Mouse (Mus musculus): Measurements from ENCODE around the gene Krtap5-5. TPM values are rescaled to one million over a fixed set of nuclear protein-coding genes. Genes with fewer than 3 reads are reported as not detected.

The Krtap5-5 gene
- total and polyA plus RNA-seq, 3 experiments = not detected

GRCm38 (mm10) chr7:142188156-142188555 is 41.6 kb downstream of the Krtap5-5 start:
- in situ Hi-C loops (cut with MboI; ENCODE audit: low pct_ligation_motif_present, low pct_unique_long_range_greater_than_20kb, low sequenced_read_pairs) = no loop called here

GRCm38 (mm10) chr7:142181021-142181420 is 48.8 kb downstream of the Krtap5-5 start:
- dilution Hi-C loops (cut with MboI; ENCODE audit: extremely low pct_ligation_motif_present, extremely low pct_unique_long_range_greater_than_20kb, low sequenced_read_pairs) = no loop called here
- no peaks in the 10 kb centered on the region for H3K36me3 ChIP-seq (replicated peaks in 1 of 2; ENCODE audit: control insufficient read depth in 1 of 2, insufficient read depth in 1 of 2, low read length in 1 of 2)
- H3K79me2 ChIP-seq (replicated peaks; ENCODE audit: control insufficient read depth, extremely low read depth, insufficient read depth, poor library complexity, severe bottlenecking) = no peaks in the 10 kb centered on the region
- H3K27me3 ChIP-seq (replicated peaks) = peaks cover 72% of the 10 kb centered on the region
- H3K4me2 ChIP-seq (ENCODE audit: insufficient read depth, low read depth, poor library complexity, severe bottlenecking) = no peak overlapping the region
- no peak overlapping the region for H3K9ac ChIP-seq (ENCODE audit: insufficient read depth, low read depth)
- DNase-seq (ENCODE audit: extremely low read depth) = no peak
- in situ Hi-C loops (cut with MboI; ENCODE audit: low pct_ligation_motif_present, low pct_unique_long_range_greater_than_20kb, low sequenced_read_pairs) = no loop called here
- no peak overlapping the region for H3K27ac ChIP-seq (ENCODE audit: insufficient read depth, low read depth)
- no peak overlapping the region for H3K4me3 ChIP-seq (replicated peaks in 1 of 3; ENCODE audit: low read depth in 2 of 3, low read length in 2 of 3, poor library complexity in 1 of 3)
- no peaks in the 10 kb centered on the region for H3K9me3 ChIP-seq (replicated peaks; ENCODE audit: low read length)
- TF ChIP-seq RCOR1 (conservative IDR thresholded peaks at IDR 0.05; ENCODE audit: low read depth, low read length) = no peak
- H3K4me1 ChIP-seq (ENCODE audit: control insufficient read depth in 1 of 2, insufficient read depth in 2 of 2) = no peaks in the 10 kb centered on the region

More at GRCm38 (mm10) chr7:142188156-142188555, 41.6 kb downstream of the Krtap5-5 start:
- H3K4me1 ChIP-seq (ENCODE audit: control insufficient read depth in 1 of 2, insufficient read depth in 2 of 2) = no peaks in the 10 kb centered on the region
- H3K27me3 ChIP-seq (replicated peaks) = peaks cover 61% of the 10 kb centered on the region
- H3K4me2 ChIP-seq (ENCODE audit: insufficient read depth, low read depth, poor library complexity, severe bottlenecking) = no peak overlapping the region
- H3K9me3 ChIP-seq (replicated peaks; ENCODE audit: low read length) = peaks cover 2% of the 10 kb centered on the region
- no peak overlapping the region for H3K27ac ChIP-seq (ENCODE audit: insufficient read depth, low read depth)
- no peaks in the 10 kb centered on the region for H3K36me3 ChIP-seq (replicated peaks in 1 of 2; ENCODE audit: control insufficient read depth in 1 of 2, insufficient read depth in 1 of 2, low read length in 1 of 2)
- no peak overlapping the region for H3K4me3 ChIP-seq (replicated peaks in 1 of 3; ENCODE audit: low read depth in 2 of 3, low read length in 2 of 3, poor library complexity in 1 of 3)
- no peaks in the 10 kb centered on the region for H3K79me2 ChIP-seq (replicated peaks; ENCODE audit: control insufficient read depth, extremely low read depth, insufficient read depth, poor library complexity, severe bottlenecking)
- DNase-seq (ENCODE audit: extremely low read depth) = no peak
- no peak for TF ChIP-seq TCF12 (IDR thresholded peaks at IDR 0.05; ENCODE audit: low read depth, low read length)
- TF ChIP-seq KAT2A (IDR thresholded peaks at IDR 0.05; ENCODE audit: insufficient replicate concordance, low read length) = no peak
- no peak for TF ChIP-seq MAX (IDR thresholded peaks at IDR 0.05; ENCODE audit: low read length)
- no peak for TF ChIP-seq CTCF (conservative IDR thresholded peaks at IDR 0.05 in 1 of 2, IDR thresholded peaks at IDR 0.05 in 1 of 2; ENCODE audit: low read depth in 2 of 2, low read length in 2 of 2)
- no peak for TF ChIP-seq NRF1 (IDR thresholded peaks at IDR 0.05; ENCODE audit: low read depth, low read length)
- no peak for TF ChIP-seq ZMIZ1 (IDR thresholded peaks at IDR 0.05; ENCODE audit: low read depth, low read length)
- no peak for TF ChIP-seq BHLHE40 (IDR thresholded peaks at IDR 0.05; ENCODE audit: low read depth, low read length)
- no peak for TF ChIP-seq USF1 (IDR thresholded peaks at IDR 0.05; ENCODE audit: low read depth, low read length)
- TF ChIP-seq HCFC1 (IDR thresholded peaks at IDR 0.05; ENCODE audit: low read depth, low read length) = no peak
- no peak for TF ChIP-seq NELFE (IDR thresholded peaks at IDR 0.05; ENCODE audit: low read depth, low read length)
- no peak for TF ChIP-seq SMC3 (IDR thresholded peaks at IDR 0.05; ENCODE audit: low read depth, low read length)
- no peak overlapping the region for H3K9ac ChIP-seq (ENCODE audit: insufficient read depth, low read depth)
- dilution Hi-C loops (cut with MboI; ENCODE audit: extremely low pct_ligation_motif_present, extremely low pct_unique_long_range_greater_than_20kb, low sequenced_read_pairs) = no loop called here

Other genes with a start within 250 kb of the Krtap5-5 start
Only the 20 nearest of the 22 such genes appear.
- gene Mob2, start 168.9 kb downstream of the Krtap5-5 start, total RNA-seq (2012; rRNA removed) = 22.4 and 25.9 TPM in 2 replicates
- 30.5 and 33.2 TPM in 2 replicates for gene Mob2, start 168.9 kb downstream of the Krtap5-5 start, total RNA-seq (2014; rRNA removed)
- gene Mob2, start 168.9 kb downstream of the Krtap5-5 start, polyA plus RNA-seq (2012; ENCODE audit: insufficient read length, low read depth) = 26.3 and 27.3 TPM in 2 replicates
- gene Dusp8, start 134.1 kb downstream of the Krtap5-5 start, total RNA-seq (2012; rRNA removed) = 1.2 and 1.5 TPM in 2 replicates
- 0.07 and 0.17 TPM in 2 replicates for gene Dusp8, start 134.1 kb downstream of the Krtap5-5 start, total RNA-seq (2014; rRNA removed)
- gene Dusp8, start 134.1 kb downstream of the Krtap5-5 start, polyA plus RNA-seq (2012; ENCODE audit: insufficient read length, low read depth) = 0.11 and 0.14 TPM in 2 replicates
- not detected in 2 replicates for gene Gm45618, start 109.2 kb downstream of the Krtap5-5 start, total RNA-seq (2012; rRNA removed)
- not detected in 2 replicates for gene Gm45618, start 109.2 kb downstream of the Krtap5-5 start, total RNA-seq (2014; rRNA removed)
- not detected in 2 replicates for gene Gm45618, start 109.2 kb downstream of the Krtap5-5 start, polyA plus RNA-seq (2012; ENCODE audit: insufficient read length, low read depth)
- gene Gm39115, start 93.9 kb downstream of the Krtap5-5 start, total RNA-seq (2012; rRNA removed) = not detected in 2 replicates
- not detected in 2 replicates for gene Gm39115, start 93.9 kb downstream of the Krtap5-5 start, total RNA-seq (2014; rRNA removed)
- not detected in 2 replicates for gene Gm39115, start 93.9 kb downstream of the Krtap5-5 start, polyA plus RNA-seq (2012; ENCODE audit: insufficient read length, low read depth)
- not detected in 2 replicates for gene Gm45337, start 85.4 kb downstream of the Krtap5-5 start, total RNA-seq (2012; rRNA removed)
- not detected in 2 replicates for gene Gm45337, start 85.4 kb downstream of the Krtap5-5 start, total RNA-seq (2014; rRNA removed)
- gene Gm45337, start 85.4 kb downstream of the Krtap5-5 start, polyA plus RNA-seq (2012; ENCODE audit: insufficient read length, low read depth) = not detected in 2 replicates
- gene Gm29735, start 72.9 kb downstream of the Krtap5-5 start, total RNA-seq (2012; rRNA removed) = not detected in 2 replicates
- gene Gm29735, start 72.9 kb downstream of the Krtap5-5 start, total RNA-seq (2014; rRNA removed) = not detected in 2 replicates
- not detected in 2 replicates for gene Gm29735, start 72.9 kb downstream of the Krtap5-5 start, polyA plus RNA-seq (2012; ENCODE audit: insufficient read length, low read depth)
- not detected in 2 replicates for gene Gm4553, start 64.2 kb downstream of the Krtap5-5 start, total RNA-seq (2012; rRNA removed)
- gene Gm4553, start 64.2 kb downstream of the Krtap5-5 start, total RNA-seq (2014; rRNA removed) = not detected in 2 replicates
- gene Gm4553, start 64.2 kb downstream of the Krtap5-5 start, polyA plus RNA-seq (2012; ENCODE audit: insufficient read length, low read depth) = not detected in 2 replicates
- gene Krtap5-2, start 54.0 kb downstream of the Krtap5-5 start, total RNA-seq (2012; rRNA removed) = not detected in 2 replicates
- not detected in 2 replicates for gene Krtap5-2, start 54.0 kb downstream of the Krtap5-5 start, total RNA-seq (2014; rRNA removed)
- not detected in 2 replicates for gene Krtap5-2, start 54.0 kb downstream of the Krtap5-5 start, polyA plus RNA-seq (2012; ENCODE audit: insufficient read length, low read depth)
- gene Gm10153, start 39.6 kb downstream of the Krtap5-5 start, total RNA-seq (2012; rRNA removed) = not detected in 2 replicates
- gene Gm10153, start 39.6 kb downstream of the Krtap5-5 start, total RNA-seq (2014; rRNA removed) = not detected in 2 replicates
- gene Gm10153, start 39.6 kb downstream of the Krtap5-5 start, polyA plus RNA-seq (2012; ENCODE audit: insufficient read length, low read depth) = not detected in 2 replicates
- gene Krtap5-3, start 28.6 kb downstream of the Krtap5-5 start, total RNA-seq (2012; rRNA removed) = not detected in 2 replicates
- gene Krtap5-3, start 28.6 kb downstream of the Krtap5-5 start, total RNA-seq (2014; rRNA removed) = not detected in 2 replicates
- gene Krtap5-3, start 28.6 kb downstream of the Krtap5-5 start, polyA plus RNA-seq (2012; ENCODE audit: insufficient read length, low read depth) = not detected in 2 replicates
- not detected in 2 replicates for gene Gm7579, start 18.1 kb downstream of the Krtap5-5 start, total RNA-seq (2012; rRNA removed)
- gene Gm7579, start 18.1 kb downstream of the Krtap5-5 start, total RNA-seq (2014; rRNA removed) = not detected in 2 replicates
- not detected in 2 replicates for gene Gm7579, start 18.1 kb downstream of the Krtap5-5 start, polyA plus RNA-seq (2012; ENCODE audit: insufficient read length, low read depth)
- gene Gm40460, start 11.1 kb upstream of the Krtap5-5 start, total RNA-seq (2012; rRNA removed) = not detected in 2 replicates
- gene Gm40460, start 11.1 kb upstream of the Krtap5-5 start, total RNA-seq (2014; rRNA removed) = not detected in 2 replicates
- not detected in 2 replicates for gene Gm40460, start 11.1 kb upstream of the Krtap5-5 start, polyA plus RNA-seq (2012; ENCODE audit: insufficient read length, low read depth)
- not detected in 2 replicates for gene Gm2431, start 28.4 kb upstream of the Krtap5-5 start, total RNA-seq (2012; rRNA removed)
- gene Gm2431, start 28.4 kb upstream of the Krtap5-5 start, total RNA-seq (2014; rRNA removed) = not detected in 2 replicates
- not detected in 2 replicates for gene Gm2431, start 28.4 kb upstream of the Krtap5-5 start, polyA plus RNA-seq (2012; ENCODE audit: insufficient read length, low read depth)
- gene Gm4559, start 44.4 kb upstream of the Krtap5-5 start, total RNA-seq (2012; rRNA removed) = not detected in 2 replicates
- not detected in 2 replicates for gene Gm4559, start 44.4 kb upstream of the Krtap5-5 start, total RNA-seq (2014; rRNA removed)
- gene Gm4559, start 44.4 kb upstream of the Krtap5-5 start, polyA plus RNA-seq (2012; ENCODE audit: insufficient read length, low read depth) = not detected in 2 replicates
- gene Krtap5-1, start 67.1 kb upstream of the Krtap5-5 start, total RNA-seq (2012; rRNA removed) = not detected in 2 replicates
- gene Krtap5-1, start 67.1 kb upstream of the Krtap5-5 start, total RNA-seq (2014; rRNA removed) = not detected in 2 replicates
- gene Krtap5-1, start 67.1 kb upstream of the Krtap5-5 start, polyA plus RNA-seq (2012; ENCODE audit: insufficient read length, low read depth) = not detected in 2 replicates
- not detected in 2 replicates for gene Krtap5-4, start 73.6 kb upstream of the Krtap5-5 start, total RNA-seq (2012; rRNA removed)
- gene Krtap5-4, start 73.6 kb upstream of the Krtap5-5 start, total RNA-seq (2014; rRNA removed) = not detected in 2 replicates
- not detected in 2 replicates for gene Krtap5-4, start 73.6 kb upstream of the Krtap5-5 start, polyA plus RNA-seq (2012; ENCODE audit: insufficient read length, low read depth)
- gene Ifitm10, start 143.8 kb upstream of the Krtap5-5 start, total RNA-seq (2012; rRNA removed) = not detected in 2 replicates
- gene Ifitm10, start 143.8 kb upstream of the Krtap5-5 start, total RNA-seq (2014; rRNA removed) = not detected in 2 replicates
- not detected in 2 replicates for gene Ifitm10, start 143.8 kb upstream of the Krtap5-5 start, polyA plus RNA-seq (2012; ENCODE audit: insufficient read length, low read depth)
- gene Gm49369, start 152.7 kb upstream of the Krtap5-5 start, total RNA-seq (2012; rRNA removed) = 8.4 TPM in 1 of 2 replicates, not detected in the other
- gene Gm49369, start 152.7 kb upstream of the Krtap5-5 start, total RNA-seq (2014; rRNA removed) = not detected in 2 replicates
- gene Gm49369, start 152.7 kb upstream of the Krtap5-5 start, polyA plus RNA-seq (2012; ENCODE audit: insufficient read length, low read depth) = 5.2 and 38.7 TPM in 2 replicates
- gene Ctsd, start 158.1 kb upstream of the Krtap5-5 start, total RNA-seq (2012; rRNA removed) = 100 and 107 TPM in 2 replicates
- 54.2 and 61.2 TPM in 2 replicates for gene Ctsd, start 158.1 kb upstream of the Krtap5-5 start, total RNA-seq (2014; rRNA removed)
- 97.6 and 104 TPM in 2 replicates for gene Ctsd, start 158.1 kb upstream of the Krtap5-5 start, polyA plus RNA-seq (2012; ENCODE audit: insufficient read length, low read depth)
- gene Syt8, start 204.9 kb upstream of the Krtap5-5 start, total RNA-seq (2012; rRNA removed) = not detected in 2 replicates
- not detected in 2 replicates for gene Syt8, start 204.9 kb upstream of the Krtap5-5 start, total RNA-seq (2014; rRNA removed)
- not detected in 2 replicates for gene Syt8, start 204.9 kb upstream of the Krtap5-5 start, polyA plus RNA-seq (2012; ENCODE audit: insufficient read length, low read depth)

All from CH12.LX (cell line).